Mouse (Mus musculus): ENCODE measurements around the gene Gng7.

GRCm38 (mm10) chr10:81015666-81016065 is 921 bp upstream of the Gng7 start:
- TF ChIP-seq CTCF (IDR thresholded peaks at IDR 0.05; ENCODE audit: low read depth) (no peak), EP300 (IDR thresholded peaks at IDR 0.05; ENCODE audit: low read depth) (no peak)
